Mouse (Mus musculus) intestine, embryonic 16.5 days (tissue): ENCODE measurements around the gene Tedc2. TPM values are rescaled to one million over a fixed set of nuclear protein-coding genes. Genes with fewer than 3 reads are reported as not detected.

Experiments used
- microRNA-seq: library from miRNA; unstranded; fragments of <30 nt; microRNA quantifications from one replicate; pipeline ENCODE4, GENCODE M21; 2016
- polyA plus RNA-seq: library from polyadenylated mRNA; unstranded; fragments of >200 nt; fragmentation: Nextera tagmentation; extraction: Ambion mirVana; gene quantifications from 2 replicates; pipeline ENCODE4 v1.2.1, GENCODE M21; 2015

Gene Tedc2
- polyA plus RNA-seq, 1 experiment from 2014 or later = 8.7 TPM

Small RNAs within 50 kb of the gene (microRNA-seq; reads per million reads assigned to microRNA genes)
- 2.0 reads per million for gene Mir5134
- gene Mir6965 = not detected

Other genes with a start within 250 kb of the Tedc2 start
- 3.2 and 4.3 TPM in 2 replicates for gene Prss30, start 240.3 kb downstream of the Tedc2 start, polyA plus RNA-seq
- 0.13 and 0.26 TPM in 2 replicates for gene Prss22, start 222.8 kb downstream of the Tedc2 start, polyA plus RNA-seq
- 0.11 and 0.17 TPM in 2 replicates for gene Prss27, start 182.7 kb downstream of the Tedc2 start, polyA plus RNA-seq
- gene Kctd5, start 147.4 kb downstream of the Tedc2 start, polyA plus RNA-seq = 69.7 and 70.0 TPM in 2 replicates
- 35.9 and 36.8 TPM in 2 replicates for gene Pdpk1, start 69.9 kb downstream of the Tedc2 start, polyA plus RNA-seq
- gene Amdhd2, start 57.1 kb downstream of the Tedc2 start, polyA plus RNA-seq = 58.9 and 75.9 TPM in 2 replicates
- gene Atp6v0c, start 51.1 kb downstream of the Tedc2 start, polyA plus RNA-seq = 783 and 890 TPM in 2 replicates
- gene Tbc1d24, start 15.3 kb downstream of the Tedc2 start, polyA plus RNA-seq = 5.5 and 6.1 TPM in 2 replicates
- gene Ntn3, start 11.3 kb downstream of the Tedc2 start, polyA plus RNA-seq = 3.1 and 3.5 TPM in 2 replicates
- gene Ccnf, start 30.6 kb upstream of the Tedc2 start, polyA plus RNA-seq = 45.6 and 49.9 TPM in 2 replicates
- not detected in 2 replicates for gene Abca17, start 130.2 kb upstream of the Tedc2 start, polyA plus RNA-seq
- 9.6 and 11.3 TPM in 2 replicates for gene Abca3, start 131.1 kb upstream of the Tedc2 start, polyA plus RNA-seq
- 233 and 248 TPM in 2 replicates for gene Rnps1, start 193.7 kb upstream of the Tedc2 start, polyA plus RNA-seq
- gene Eci1, start 205.8 kb upstream of the Tedc2 start, polyA plus RNA-seq = 159 and 161 TPM in 2 replicates
- 1.5 and 1.8 TPM in 2 replicates for gene Dnase1l2, start 222.3 kb upstream of the Tedc2 start, polyA plus RNA-seq
- 26.1 and 27.1 TPM in 2 replicates for gene E4f1, start 249.5 kb upstream of the Tedc2 start, polyA plus RNA-seq
- gene Pgp, start 249.5 kb upstream of the Tedc2 start, polyA plus RNA-seq = 83.8 and 87.1 TPM in 2 replicates